Mouse (Mus musculus) forebrain, embryonic 12.5 days (tissue): ENCODE measurements at regions not wholly inside any gene's neighbourhood (a gene's known extent, or its start where the extent isn't known, plus 50 kb on each side); places are given as distances from the start of the nearest gene placed in this dataset.

ENCODE experiments used
- ATAC-seq: fragments of 200-750 bp; cut with Nextera tagmentation; 2 replicates; pipeline ENCODE4 v1.8.0; 2017; ENCODE audit warnings: moderate TSS enrichment; ENCODE audit not compliant: low FRiP score
- H3K27ac ChIP-seq: fragments of 300-500 bp; sonication (generic); 2 replicates; pipeline ENCODE4 v1.5.1; 2016; ENCODE audit warnings: mild to moderate bottlenecking
- H3K27me3 ChIP-seq: fragments of 300-500 bp; sonication (generic); 2 replicates; pipeline ENCODE4 v1.6.1; 2016; ENCODE audit warnings: mild to moderate bottlenecking
- H3K36me3 ChIP-seq: fragments of 300-500 bp; sonication (generic); replicated peaks from 2 replicates; pipeline ENCODE4 v1.6.1; 2016; ENCODE audit warnings: mild to moderate bottlenecking
- H3K4me1 ChIP-seq: fragments of 300-500 bp; sonication (generic); 2 replicates; pipeline ENCODE4 v1.6.1; 2016
- H3K4me2 ChIP-seq: fragments of 300-500 bp; sonication (generic); 2 replicates; pipeline ENCODE4 v1.6.1; 2016; ENCODE audit warnings: mild to moderate bottlenecking, moderate library complexity
- H3K4me3 ChIP-seq: fragments of 300-500 bp; sonication (generic); replicated peaks from 2 replicates; pipeline ENCODE4 v1.5.1; 2016; ENCODE audit warnings: mild to moderate bottlenecking
- H3K9ac ChIP-seq: fragments of 300-500 bp; sonication (generic); 2 replicates; pipeline ENCODE4 v1.6.1; 2016; ENCODE audit warnings: mild to moderate bottlenecking
- H3K9me3 ChIP-seq: fragments of 300-500 bp; sonication (generic); 2 replicates; pipeline ENCODE4 v1.6.1; 2016
- WGBS: fragments of 180-500 bp; shearing (Covaris S2); methylation state at CpG from one replicate; pipeline ENCODE4 v1.1.7; 2016; 5-methylcytosine and 5-hydroxymethylcytosine counted together

GRCm38 (mm10) chr7:123642596-123642995, 142.3 kb upstream of the Zkscan2 start:
- 40% methylated on average over 4 of the region's 4 CpGs for WGBS
- Histone ChIP-seq H3K9me3 (no peaks in the 10 kb centered on the region), H3K9ac (no peak overlapping the region), H3K36me3 (no peaks in the 10 kb centered on the region), H3K27ac (no peak overlapping the region), H3K4me3 (no peak overlapping the region), H3K4me2 (no peak overlapping the region), H3K27me3 (no peaks in the 10 kb centered on the region), H3K4me1 (peaks cover 6% of the 10 kb centered on the region)
- ATAC-seq, result no peak

DNA sequence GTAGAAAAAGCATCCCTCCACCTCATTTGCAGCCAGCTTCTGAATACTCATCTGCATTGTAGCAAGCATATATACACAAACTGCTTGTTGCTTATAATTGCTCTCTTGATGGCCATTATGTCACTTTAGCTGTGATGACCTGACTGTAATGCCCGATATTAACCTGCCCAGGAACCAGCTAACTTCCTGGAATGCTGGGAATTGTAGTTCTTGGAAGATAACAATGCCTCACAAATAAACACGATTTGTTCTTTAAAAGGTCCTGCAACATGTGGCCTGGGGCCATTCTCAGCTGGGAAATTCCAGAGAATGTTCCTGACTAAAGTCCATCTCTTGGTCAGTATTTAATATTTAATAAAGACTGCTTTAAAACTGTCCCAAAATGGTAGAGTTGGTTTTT, 143.2 kb upstream of the Zkscan2 start:
- no peak for ATAC-seq
- Histone ChIP-seq H3K4me3 (no peak overlapping the region), H3K27ac (no peak overlapping the region), H3K9ac (no peak overlapping the region), H3K9me3 (no peaks in the 10 kb centered on the region), H3K4me2 (no peak overlapping the region), H3K27me3 (no peaks in the 10 kb centered on the region), H3K4me1 (peaks cover 6% of the 10 kb centered on the region), H3K36me3 (no peaks in the 10 kb centered on the region)
- 46% methylated on average over 2 of the region's 2 CpGs for WGBS

DNA sequence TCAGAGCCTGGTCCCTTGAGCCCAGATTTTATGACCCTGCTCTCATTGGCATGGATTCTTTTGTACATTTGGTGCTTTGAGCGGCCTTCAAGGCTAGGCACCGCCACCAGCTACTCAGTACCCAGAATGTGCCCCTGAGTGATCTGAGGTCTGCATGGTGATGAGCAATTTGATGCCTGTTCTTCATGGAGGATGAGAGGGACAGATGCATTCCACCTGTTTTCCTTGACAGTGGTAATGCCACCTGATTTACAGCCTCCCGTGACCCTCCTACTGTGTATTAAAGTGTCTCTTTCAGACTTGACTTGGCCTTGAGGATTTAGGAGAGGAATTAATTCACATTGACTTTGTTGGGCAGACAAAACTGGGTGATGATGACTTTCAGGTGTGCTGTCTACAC, 145.3 kb upstream of the Zkscan2 start:
- ATAC-seq, result no peak
- Histone ChIP-seq H3K4me3 (no peak overlapping the region), H3K9me3 (no peaks in the 10 kb centered on the region), H3K36me3 (no peaks in the 10 kb centered on the region), H3K4me2 (no peak overlapping the region), H3K4me1 (peaks cover 6% of the 10 kb centered on the region), H3K9ac (no peak overlapping the region), H3K27me3 (no peaks in the 10 kb centered on the region), H3K27ac (no peak overlapping the region)
- WGBS, result 93% methylated on average over 3 of the region's 3 CpGs

- Histone ChIP-seq H3K4me3 (no peak overlapping the region), H3K27me3 (no peaks in the 10 kb centered on the region), H3K27ac (no peak overlapping the region), H3K4me2 (no peak overlapping the region), H3K36me3 (no peaks in the 10 kb centered on the region), H3K4me1 (peaks cover 3% of the 10 kb centered on the region; the same call in 1 of the 2 replicates), H3K9ac (no peak overlapping the region), H3K9me3 (no peaks in the 10 kb centered on the region)
- WGBS, result 52% methylated on average over 5 of the region's 5 CpGs
- no peak for ATAC-seq
These were observed 165.2 kb upstream of the Zkscan2 start for GRCm38 (mm10) chr7:123665459-123665858.

GRCm38 (mm10) chr7:123684762-123685161, 184.5 kb upstream of the Zkscan2 start:
- no peaks in the 10 kb centered on the region for H3K36me3 ChIP-seq

GRCm38 (mm10) chr7:123686547-123686946, 186.3 kb upstream of the Zkscan2 start:
- ATAC-seq, result no peak
- H3K4me1 ChIP-seq, result no peaks in the 10 kb centered on the region
- no peaks in the 10 kb centered on the region for H3K36me3 ChIP-seq
- no peak overlapping the region for H3K27ac ChIP-seq
- no peaks in the 10 kb centered on the region for H3K9me3 ChIP-seq
- 80% methylated on average over 3 of the region's 3 CpGs for WGBS
- no peak overlapping the region for H3K4me2 ChIP-seq
- no peaks in the 10 kb centered on the region for H3K27me3 ChIP-seq
- no peak overlapping the region for H3K9ac ChIP-seq
- no peak overlapping the region for H3K4me3 ChIP-seq

More at GRCm38 (mm10) chr7:123684762-123685161, 184.5 kb upstream of the Zkscan2 start:
- H3K27me3 ChIP-seq, result no peaks in the 10 kb centered on the region
- H3K9me3 ChIP-seq, result no peaks in the 10 kb centered on the region
- ATAC-seq, result no peak
- no peak overlapping the region for H3K4me2 ChIP-seq
- H3K27ac ChIP-seq, result no peak overlapping the region
- no peak overlapping the region for H3K9ac ChIP-seq
- H3K4me3 ChIP-seq, result no peak overlapping the region
- H3K4me1 ChIP-seq, result no peaks in the 10 kb centered on the region
- 95% methylated on average over 3 of the region's 3 CpGs for WGBS

- no peak overlapping the region for H3K9ac ChIP-seq
- whole genome bisulfite sequencing, result 61% methylated on average over 4 of the region's 4 CpGs
- H3K36me3 ChIP-seq, result no peaks in the 10 kb centered on the region
- H3K4me2 ChIP-seq, result no peak overlapping the region
- peaks cover 3% of the 10 kb centered on the region; the same call in 1 of the 2 replicates for H3K4me1 ChIP-seq
- no peak overlapping the region for H3K27ac ChIP-seq
- no peak for ATAC-seq
- H3K27me3 ChIP-seq, result no peaks in the 10 kb centered on the region
- H3K9me3 ChIP-seq, result no peaks in the 10 kb centered on the region
- H3K4me3 ChIP-seq, result no peak overlapping the region
These were observed 230.8 kb upstream of the Zkscan2 start for GRCm38 (mm10) chr7:123731016-123731415.

GRCm38 (mm10) chr7:123733061-123733460, 232.8 kb upstream of the Zkscan2 start:
- Histone ChIP-seq H3K4me2 (no peak overlapping the region), H3K27ac (no peak overlapping the region), H3K9me3 (no peaks in the 10 kb centered on the region), H3K4me3 (no peak overlapping the region), H3K27me3 (no peaks in the 10 kb centered on the region), H3K9ac (no peak overlapping the region), H3K4me1 (peaks cover 3% of the 10 kb centered on the region; the same call in 1 of the 2 replicates), H3K36me3 (no peaks in the 10 kb centered on the region)
- WGBS, result 89% methylated on average over 3 of the region's 3 CpGs
- no peak for ATAC-seq

DNA sequence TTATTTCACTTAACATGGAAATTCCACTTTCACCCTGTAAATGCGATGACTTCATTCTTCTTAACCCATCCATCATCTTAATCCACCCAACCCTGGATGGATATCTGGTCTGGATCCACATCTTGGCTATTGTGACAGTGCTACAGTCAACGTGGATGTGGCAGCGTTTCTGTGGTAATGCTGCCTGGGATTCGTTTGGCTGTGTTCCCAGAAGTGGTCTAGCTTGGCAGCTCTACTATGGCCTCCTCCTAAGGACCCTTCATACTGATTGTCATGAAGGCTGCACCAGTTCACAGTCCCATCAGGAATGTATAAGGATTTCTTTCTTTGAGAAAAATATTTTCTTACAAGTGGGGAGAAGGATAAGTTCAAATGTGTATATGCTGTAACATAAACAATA, 234.7 kb upstream of the Hs3st4 start:
- H3K4me1 ChIP-seq, result no peaks in the 10 kb centered on the region
- H3K36me3 ChIP-seq, result no peaks in the 10 kb centered on the region
- H3K4me2 ChIP-seq, result no peak overlapping the region
- H3K4me3 ChIP-seq, result no peak overlapping the region
- H3K9me3 ChIP-seq, result no peaks in the 10 kb centered on the region
- no peak for ATAC-seq
- no peaks in the 10 kb centered on the region for H3K27me3 ChIP-seq
- 74% methylated on average over 4 of the region's 4 CpGs for WGBS
- H3K9ac ChIP-seq, result no peak overlapping the region
- H3K27ac ChIP-seq, result no peak overlapping the region

DNA sequence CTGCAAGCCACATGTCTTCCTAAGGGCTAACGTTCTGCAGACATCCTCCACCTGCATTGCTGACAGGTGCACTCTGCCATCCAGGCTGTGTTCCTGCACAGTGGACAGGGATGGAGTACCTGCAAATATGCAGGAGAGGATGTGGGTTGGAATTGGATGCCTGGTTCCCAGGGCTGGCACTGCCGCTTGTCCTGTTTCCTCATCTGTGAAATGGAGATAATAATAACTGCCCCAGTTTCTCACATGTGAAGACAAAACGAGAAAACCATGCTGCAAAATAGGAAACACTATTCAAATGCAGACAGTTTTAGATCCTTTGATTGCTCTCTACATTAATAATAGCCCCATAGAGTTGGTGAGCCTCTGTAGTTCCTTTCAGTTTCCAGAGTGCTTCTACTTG, 229.4 kb upstream of the Hs3st4 start:
- Histone ChIP-seq H3K27ac (no peak overlapping the region), H3K9ac (no peak overlapping the region), H3K4me2 (no peak overlapping the region), H3K27me3 (no peaks in the 10 kb centered on the region), H3K4me3 (no peak overlapping the region), H3K9me3 (no peaks in the 10 kb centered on the region), H3K4me1 (no peaks in the 10 kb centered on the region), H3K36me3 (no peaks in the 10 kb centered on the region)
- no peak for ATAC-seq
- WGBS, result 77% methylated on average over 3 of the region's 3 CpGs

DNA sequence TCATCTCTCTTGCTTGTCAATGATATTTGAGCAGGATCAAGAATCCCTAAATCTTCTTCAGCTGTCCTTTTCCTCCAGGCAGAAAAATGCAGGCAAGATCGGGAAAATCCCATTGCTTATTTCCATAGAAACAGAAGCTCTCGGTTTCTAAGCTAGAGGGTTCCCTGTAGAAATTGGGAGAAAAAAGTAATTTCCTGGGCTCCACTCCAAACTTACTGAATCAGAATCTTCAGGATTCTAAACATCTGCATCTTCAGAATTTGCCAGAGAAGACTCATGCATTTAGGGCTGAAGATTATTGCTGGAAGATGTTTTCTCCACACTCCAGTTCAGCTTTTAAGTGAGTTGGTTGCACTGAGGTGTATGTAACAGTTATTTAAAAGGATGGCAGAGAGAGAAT, 187.6 kb upstream of the Hs3st4 start:
- Histone ChIP-seq H3K9me3 (no peaks in the 10 kb centered on the region), H3K27me3 (no peaks in the 10 kb centered on the region), H3K36me3 (no peaks in the 10 kb centered on the region), H3K4me2 (no peak overlapping the region), H3K4me1 (no peaks in the 10 kb centered on the region), H3K9ac (no peak overlapping the region), H3K4me3 (no peak overlapping the region), H3K27ac (no peak overlapping the region)
- no peak for ATAC-seq
- 86% methylated on average over 2 of the region's 2 CpGs for WGBS

- Histone ChIP-seq H3K27ac (no peak overlapping the region), H3K4me2 (no peak overlapping the region), H3K9ac (no peak overlapping the region), H3K4me1 (no peaks in the 10 kb centered on the region), H3K9me3 (no peaks in the 10 kb centered on the region), H3K4me3 (no peak overlapping the region), H3K36me3 (no peaks in the 10 kb centered on the region), H3K27me3 (no peaks in the 10 kb centered on the region)
- 80% methylated on average over 3 of the region's 3 CpGs for WGBS
- ATAC-seq, result no peak
These were observed 186.6 kb upstream of the Hs3st4 start for GRCm38 (mm10) chr7:123796096-123796495.

- Histone ChIP-seq H3K27ac (no peak overlapping the region), H3K4me3 (no peak overlapping the region), H3K36me3 (no peaks in the 10 kb centered on the region), H3K9ac (no peak overlapping the region), H3K27me3 (no peaks in the 10 kb centered on the region), H3K4me2 (no peak overlapping the region), H3K4me1 (no peaks in the 10 kb centered on the region), H3K9me3 (no peaks in the 10 kb centered on the region)
- WGBS, result 92% methylated on average over 2 of the region's 2 CpGs
- no peak for ATAC-seq
These were observed 177.0 kb upstream of the Hs3st4 start for GRCm38 (mm10) chr7:123805650-123806049.

DNA sequence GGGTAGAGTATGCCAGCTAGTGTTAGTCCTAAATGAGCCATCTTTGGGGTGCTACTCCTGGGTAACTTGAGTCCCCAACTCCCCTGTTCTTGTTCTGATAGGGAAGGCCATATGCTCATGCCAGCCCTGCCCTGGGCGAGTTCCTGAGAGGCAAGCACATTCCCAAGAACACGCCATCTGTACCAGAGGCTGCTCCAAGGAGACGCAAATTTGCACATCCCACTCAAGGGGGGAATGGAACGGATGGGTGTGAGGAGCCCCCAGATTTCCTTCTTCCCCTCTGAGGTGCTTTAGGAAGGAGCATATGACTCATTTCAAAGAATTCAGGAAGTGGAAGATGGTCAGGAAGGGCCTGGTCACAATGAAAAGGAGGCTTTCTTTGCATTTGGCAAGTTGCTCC, 158.7 kb upstream of the Hs3st4 start:
- Histone ChIP-seq H3K4me2 (no peak overlapping the region), H3K27me3 (no peaks in the 10 kb centered on the region), H3K9me3 (no peaks in the 10 kb centered on the region), H3K36me3 (no peaks in the 10 kb centered on the region), H3K27ac (no peak overlapping the region), H3K4me1 (no peaks in the 10 kb centered on the region), H3K9ac (no peak overlapping the region), H3K4me3 (no peak overlapping the region)
- no peak for ATAC-seq
- 87% methylated on average over 4 of the region's 4 CpGs for WGBS
